Mouse (Mus musculus) lung, adult 2 months (tissue): ENCODE data around the gene Tmem205. TPM values are rescaled to one million over a fixed set of nuclear protein-coding genes. Genes with fewer than 3 reads are reported as not detected.
A peak's percentile ranks its signal among the peaks of the same experiment; 100 is the strongest.

Experiments
- DNase-seq: peaks from one replicate; pipeline ENCODE4 v3.0.0; 2022
- H3K4me1 ChIP-seq: fragments of 200-500 bp; 2 replicates; pipeline ENCODE4 v1.6.1; 2011; ENCODE audit warnings: low read length; ENCODE audit not compliant: control insufficient read depth, insufficient read depth
- H3K4me3 ChIP-seq: fragments of 200-500 bp; replicated peaks from 2 replicates; pipeline ENCODE3; 2011; ENCODE audit warnings: low read depth, mild to moderate bottlenecking, control low read depth, low read length; ENCODE audit errors: extremely low read depth
- CTCF ChIP-seq: fragments of 200-500 bp; IDR thresholded peaks from 2 replicates; pipeline ENCODE4 v1.5.1; 2011; ENCODE audit warnings: mild to moderate bottlenecking, low read length, control low read depth; ENCODE audit not compliant: insufficient read depth
- POLR2A ChIP-seq: fragments of 200-500 bp; IDR thresholded peaks from 2 replicates; pipeline ENCODE4 v1.6.1; 2011; ENCODE audit warnings: low read depth, mild to moderate bottlenecking, control low read depth, low read length, borderline replicate concordance; ENCODE audit errors: extremely low read depth
- WGBS: fragments of 180-500 bp; shearing (Covaris S2); methylation state at CpG from one replicate; pipeline ENCODE4 v1.1.7; 2018; 5-methylcytosine and 5-hydroxymethylcytosine counted together
- polyA plus RNA-seq: library from polyadenylated mRNA; depleted of rRNA; stranded (reverse); fragments of >200 nt; gene quantifications from 2 replicates; pipeline ENCODE4 v1.2.3, GENCODE M21; 2012

Gene Tmem205
- polyA plus RNA-seq, 1 experiment: 194 TPM

DNA sequence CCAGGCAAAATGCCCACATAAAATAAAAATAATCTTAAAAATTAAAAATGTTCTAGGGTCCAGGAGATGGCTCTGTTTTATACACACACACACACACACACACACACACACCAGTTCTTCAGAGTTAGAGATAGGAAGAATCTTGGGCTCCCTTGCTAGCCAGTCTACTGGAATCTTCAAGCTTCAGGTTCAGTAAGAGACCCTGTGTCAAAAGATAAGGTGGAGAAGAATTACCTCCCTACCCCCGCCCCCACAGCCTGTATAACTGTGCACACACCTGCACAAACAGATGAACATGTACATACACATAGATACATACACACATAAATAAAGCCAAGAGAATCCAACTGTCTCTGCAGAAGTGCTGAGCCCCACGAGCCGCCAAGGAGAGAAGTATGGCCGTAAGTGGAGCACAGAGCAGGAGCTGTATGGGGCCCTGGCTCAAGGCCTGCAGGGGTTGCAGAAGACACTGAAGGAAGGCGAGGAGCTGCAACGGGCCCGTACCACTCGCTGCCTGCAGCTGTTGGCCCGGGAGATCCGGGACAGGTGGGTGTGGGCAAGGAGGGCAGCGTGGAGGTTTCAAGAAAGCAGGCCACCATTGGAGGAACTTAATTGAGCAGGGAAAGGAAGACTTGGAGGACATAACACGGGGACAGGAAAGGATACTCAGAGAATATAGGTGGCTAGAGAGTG, 5.2 kb upstream of the Tmem205 start:
- TF ChIP-seq POLR2A (no peak), CTCF (no peak)
- WGBS: 58% methylated on average over 12 of the region's 12 CpGs
- Histone ChIP-seq H3K4me1 (no peaks in the 10 kb centered on the region), H3K4me3 (no peak overlapping the region)
- DNase-seq: no peak

DNA sequence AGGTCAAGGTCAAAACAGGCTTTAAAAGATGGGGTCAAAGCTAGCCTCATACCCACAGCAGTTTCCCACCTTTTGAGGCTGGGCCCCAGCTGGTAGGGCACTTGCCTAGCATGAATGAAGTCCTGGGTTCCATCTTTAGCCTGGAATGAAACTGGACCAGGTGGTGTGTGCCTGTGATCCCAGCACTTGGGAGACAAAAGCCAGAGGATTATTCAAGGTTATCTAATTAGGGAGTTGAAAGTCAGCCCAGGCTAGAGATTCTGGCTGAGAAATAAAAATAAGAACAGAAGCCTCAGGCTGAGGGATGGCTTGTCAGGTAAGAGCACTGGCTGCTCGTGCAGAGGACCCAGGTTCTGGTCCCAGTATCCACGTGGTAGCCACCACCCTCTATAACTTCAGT, 4.7 kb upstream of the Tmem205 start:
- Histone ChIP-seq H3K4me3 (no peak overlapping the region), H3K4me1 (no peaks in the 10 kb centered on the region)
- TF ChIP-seq POLR2A (no peak), CTCF (no peak)
- DNase-seq: no peak
- 53% methylated on average over 2 of the region's 2 CpGs for WGBS

DNA sequence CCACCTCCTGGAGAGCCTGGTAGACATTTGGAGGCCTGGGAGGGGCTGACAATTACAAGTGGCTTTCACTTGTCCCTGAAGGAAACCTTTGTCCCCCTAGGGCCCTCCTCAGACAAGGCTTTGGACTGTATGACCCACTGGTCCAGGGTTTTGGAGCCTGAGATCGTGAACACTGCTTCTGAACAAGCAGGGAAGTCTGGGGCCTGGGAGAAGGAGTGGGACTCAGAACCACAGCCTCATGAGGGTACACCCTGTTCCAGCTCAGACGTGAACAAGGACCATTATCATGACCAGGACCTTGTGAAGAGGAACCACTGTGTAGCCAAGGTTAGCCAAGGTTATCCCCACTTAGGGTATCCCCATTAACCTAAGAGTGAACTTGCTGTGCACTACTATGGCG, 1.9 kb upstream of the Tmem205 start:
- Histone ChIP-seq H3K4me1 (peaks cover 7% of the 10 kb centered on the region), H3K4me3 (no peak overlapping the region)
- TF ChIP-seq CTCF (no peak), POLR2A (no peak)
- 76% methylated on average over 3 of the region's 3 CpGs for WGBS
- DNase-seq: no peak

DNA sequence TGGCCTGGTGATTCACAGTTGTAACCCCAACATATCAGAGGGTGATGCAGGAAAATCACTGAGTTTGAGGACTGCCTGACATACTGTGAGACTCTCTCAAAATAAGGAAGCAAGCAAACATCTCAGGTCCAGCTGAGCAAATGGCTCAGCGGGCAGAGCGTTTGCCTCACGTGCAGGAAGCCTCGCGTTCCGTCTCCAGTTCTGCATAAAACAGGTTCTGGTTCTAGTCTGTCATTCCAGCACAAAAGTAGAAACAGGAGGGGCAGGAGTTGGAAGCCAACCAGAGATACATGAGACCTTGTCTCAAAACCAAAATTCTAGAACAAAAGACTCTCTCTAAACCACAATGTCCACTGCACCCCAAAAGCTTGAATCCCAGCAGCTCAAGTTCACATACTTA, 572 bp downstream of the Tmem205 start:
- Histone ChIP-seq H3K4me1 (peaks cover 10% of the 10 kb centered on the region), H3K4me3 (peak overlapping the region; percentile 67)
- 2% methylated on average over 6 of the region's 6 CpGs for WGBS
- TF ChIP-seq CTCF: no peak
- TF ChIP-seq POLR2A: no peak; the same call in 1 of the 2 replicates
- DNase-seq: no peak

DNA sequence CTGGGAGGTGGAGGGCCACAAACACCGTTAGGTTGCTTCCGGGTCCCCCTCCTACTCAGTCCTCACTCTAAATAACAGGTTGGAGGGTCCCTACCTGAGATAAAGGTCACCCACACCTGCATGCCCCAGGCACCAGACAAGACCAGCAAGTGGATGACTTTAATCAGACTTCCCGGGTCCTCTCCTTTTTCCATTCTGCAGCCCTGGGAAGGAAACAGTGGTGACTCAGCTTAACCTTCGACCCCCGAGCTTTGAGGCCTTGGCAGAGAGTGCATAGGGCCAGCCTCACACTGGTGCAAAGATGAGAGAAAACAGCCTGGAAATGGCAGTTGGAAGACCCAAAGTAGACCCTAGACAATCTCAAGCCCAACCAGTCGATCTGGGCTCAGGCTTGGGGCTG, 1.2 kb downstream of the Tmem205 start:
- WGBS: 60% methylated on average over 6 of the region's 6 CpGs
- peak overlapping the region; percentile 22 for H3K4me3 ChIP-seq
- H3K4me1 ChIP-seq: peaks cover 10% of the 10 kb centered on the region
- no peak for TF ChIP-seq POLR2A
- no peak for TF ChIP-seq CTCF
- DNase-seq: no peak

DNA sequence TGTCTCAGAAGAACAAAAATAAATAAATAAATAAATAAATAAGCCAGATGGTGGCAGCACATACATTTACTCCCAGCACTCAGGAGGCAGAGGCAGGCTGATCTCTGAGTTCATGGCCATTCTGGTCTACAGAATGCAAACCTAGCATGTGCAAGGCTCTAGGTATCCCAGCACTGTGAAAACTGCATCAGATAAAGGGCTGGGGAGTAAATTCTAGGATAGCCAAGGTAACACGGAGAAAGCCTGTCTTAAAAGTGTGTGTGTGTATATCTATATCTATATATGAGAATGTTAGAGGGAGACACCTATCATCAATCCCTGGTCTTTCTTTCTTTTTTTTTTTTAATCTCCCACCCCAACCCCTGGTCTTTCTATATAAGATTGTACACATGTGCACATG, 1.9 kb downstream of the Tmem205 start:
- WGBS: 87% methylated on average over 1 of the region's 1 CpGs
- TF ChIP-seq CTCF (no peak), POLR2A (no peak)
- H3K4me3 ChIP-seq: no peak overlapping the region

DNA sequence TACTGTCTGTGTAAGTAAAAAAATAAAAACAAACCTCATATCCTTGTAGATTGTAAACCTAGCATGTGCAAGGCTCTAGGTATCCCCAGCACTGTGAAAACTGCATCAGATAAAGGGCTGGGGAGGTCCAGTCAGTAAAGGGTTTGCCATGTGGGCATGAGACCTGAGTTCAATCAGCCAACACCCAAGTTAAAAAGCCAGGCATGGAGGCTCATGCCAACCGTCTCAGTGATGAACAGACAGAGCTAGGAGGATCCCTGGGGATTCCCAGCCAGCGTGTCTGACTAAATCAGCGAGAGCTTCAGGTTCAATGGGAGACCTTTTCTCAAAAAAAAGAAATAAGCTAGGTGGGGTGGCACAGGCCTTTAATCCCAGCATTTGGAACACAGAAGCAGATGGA, 2.3 kb downstream of the Tmem205 start:
- no peak for DNase-seq
- 92% methylated on average over 3 of the region's 3 CpGs for WGBS
- TF ChIP-seq CTCF (no peak), POLR2A (no peak)

More for the DNA sequence above, 1.9 kb downstream of the Tmem205 start:
- no peak for DNase-seq
- peaks cover 10% of the 10 kb centered on the region for H3K4me1 ChIP-seq

DNA sequence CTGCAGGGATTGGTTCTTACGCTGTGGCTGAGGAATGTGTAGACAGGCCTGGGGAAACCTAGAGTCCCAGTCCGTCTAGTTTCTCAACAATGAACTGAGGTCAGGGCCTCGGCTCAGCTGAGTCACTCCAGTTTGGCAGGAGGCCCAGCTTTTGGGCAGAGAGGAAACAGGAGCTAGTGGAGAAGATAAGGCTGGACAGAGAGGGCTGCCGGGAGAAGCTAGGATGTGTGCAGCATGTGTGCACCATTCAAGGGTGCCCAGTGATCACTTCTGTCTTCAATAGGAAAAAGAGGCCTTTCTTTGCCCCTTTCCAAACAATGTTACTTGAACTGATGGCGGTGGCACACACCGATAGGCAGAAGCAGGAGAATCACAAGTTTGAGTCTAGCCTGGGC, 3.3 kb downstream of the Tmem205 start:
- no peak overlapping the region for H3K4me3 ChIP-seq
- peak; percentile 91 for DNase-seq
- peak; percentile 12; the same call in 1 of the 2 replicates for TF ChIP-seq POLR2A
- TF ChIP-seq CTCF: no peak
- whole genome bisulfite sequencing: 19% methylated on average over 6 of the region's 6 CpGs
- peaks cover 10% of the 10 kb centered on the region for H3K4me1 ChIP-seq

More for the DNA sequence above, 2.3 kb downstream of the Tmem205 start:
- Histone ChIP-seq H3K4me3 (no peak overlapping the region), H3K4me1 (peaks cover 10% of the 10 kb centered on the region)

DNA sequence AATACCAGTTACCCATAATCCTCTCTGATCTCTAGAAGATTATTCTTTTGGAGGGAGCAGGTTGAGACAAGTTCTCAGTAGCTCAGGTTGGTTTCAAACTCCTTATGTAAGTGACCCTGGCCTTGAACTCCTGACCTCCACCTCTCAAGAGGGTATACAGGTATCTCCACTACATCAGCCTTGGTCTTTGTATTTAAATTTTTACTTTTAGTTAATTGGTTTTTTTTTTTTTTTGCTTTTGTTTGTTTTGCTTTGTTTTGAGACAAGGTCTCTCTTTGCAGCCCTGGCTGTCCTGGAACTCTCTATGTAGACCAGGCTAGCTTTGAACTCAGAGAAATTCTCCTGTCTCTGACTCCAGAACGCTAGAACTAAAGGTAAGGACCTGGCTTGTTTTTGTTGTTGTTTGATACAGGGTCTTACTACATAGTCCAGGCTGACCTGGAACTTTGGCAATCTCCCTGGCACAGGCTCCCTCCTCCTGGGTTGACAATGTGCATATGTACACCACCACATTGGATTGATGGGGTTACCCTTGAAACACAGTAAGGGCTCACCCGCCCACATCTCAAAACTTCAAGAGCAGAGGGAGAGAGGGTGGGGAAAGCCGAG, 3.8 kb downstream of the Tmem205 start:
- DNase-seq: no peak
- WGBS: 10% methylated on average over 3 of the region's 3 CpGs
- Histone ChIP-seq H3K4me1 (peaks cover 10% of the 10 kb centered on the region), H3K4me3 (no peak overlapping the region)
- TF ChIP-seq POLR2A: no peak
- TF ChIP-seq CTCF: no peak

DNA sequence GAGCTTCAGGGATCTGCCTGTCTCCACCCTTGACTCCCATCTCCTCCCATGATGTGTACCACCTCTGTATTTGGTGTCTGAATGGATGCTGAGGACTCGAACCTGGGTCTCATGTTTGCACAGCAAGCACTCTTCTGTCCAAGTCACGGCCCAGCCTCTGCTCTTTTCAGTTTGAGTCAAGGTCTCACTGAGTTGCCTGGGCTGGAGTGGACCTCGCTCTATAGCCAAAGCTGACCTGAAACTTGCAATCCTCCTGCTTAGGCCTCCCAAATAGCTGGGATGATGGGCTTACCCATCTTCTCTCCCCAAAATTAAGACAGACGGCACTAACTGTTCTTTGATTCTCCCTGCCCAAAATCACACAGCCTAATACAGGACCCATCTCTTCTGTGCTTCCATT, 4.3 kb downstream of the Tmem205 start:
- Histone ChIP-seq H3K4me3 (no peak overlapping the region), H3K4me1 (peaks cover 10% of the 10 kb centered on the region)
- WGBS: 88% methylated on average over 4 of the region's 4 CpGs
- TF ChIP-seq POLR2A: no peak
- TF ChIP-seq CTCF: no peak
- no peak for DNase-seq
